Mouse (Mus musculus) yolk sac, embryonic 10.5 days (tissue): ENCODE measurements at regions not wholly inside any gene's neighbourhood (a gene's known extent, or its start where the extent isn't known, plus 50 kb on each side); places are given as distances from the start of the nearest gene placed in this dataset.
"Not testable (repeated sequence)": the region's sequence is repeated elsewhere in the genome, so short reads cannot be mapped to it uniquely, and the experiment has no call there.

ENCODE experiments used
- DNase-seq: peaks from one replicate; pipeline ENCODE4 v3.0.0-alpha.2; 2017; ENCODE audit warnings: low spot score

- no peak for DNase-seq
Measured at GRCm38 (mm10) chr11:114484668-114484953, 183.7 kb upstream of the Rpl38 start.

DNA sequence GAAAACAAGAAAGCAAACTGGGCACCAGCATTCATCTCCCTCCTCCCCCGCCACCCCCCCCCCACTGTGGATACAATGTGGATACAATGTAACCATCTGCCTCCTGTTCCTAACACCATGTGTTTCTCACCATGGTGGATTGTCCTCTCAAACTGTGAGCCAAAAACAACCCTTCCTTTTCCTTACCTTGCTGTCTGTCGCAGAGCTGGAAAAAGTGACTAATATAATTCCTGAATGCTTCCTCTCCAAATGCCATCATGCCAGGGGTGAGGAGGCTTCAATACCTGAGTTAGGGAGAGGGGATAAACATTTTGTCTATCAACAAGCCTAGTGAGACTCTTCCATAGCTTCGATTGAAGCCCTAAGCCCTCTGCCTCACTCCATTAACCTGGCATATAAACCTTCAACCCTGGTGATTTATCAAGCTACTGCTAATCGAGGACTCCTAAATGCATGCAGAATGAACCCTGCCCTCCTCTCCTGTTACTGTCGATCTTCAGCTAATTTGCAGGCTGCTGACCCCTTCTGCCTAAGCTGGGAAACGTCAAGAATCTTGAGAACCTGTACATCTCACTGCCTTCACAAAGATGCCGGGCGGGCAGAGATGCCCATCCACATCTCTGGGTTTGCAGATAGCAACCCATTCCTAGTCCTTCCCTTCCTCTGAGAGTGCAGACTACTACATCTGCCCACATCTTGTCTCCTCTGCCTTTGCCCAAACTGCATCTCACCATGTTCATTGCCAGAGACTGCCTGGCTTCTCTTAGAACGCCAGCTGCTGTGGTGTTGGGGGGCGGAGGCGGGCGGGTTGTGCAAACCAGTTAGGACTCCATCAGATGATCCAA lies 184.3 kb upstream of the Rpl38 start:
- no peak for DNase-seq

DNA sequence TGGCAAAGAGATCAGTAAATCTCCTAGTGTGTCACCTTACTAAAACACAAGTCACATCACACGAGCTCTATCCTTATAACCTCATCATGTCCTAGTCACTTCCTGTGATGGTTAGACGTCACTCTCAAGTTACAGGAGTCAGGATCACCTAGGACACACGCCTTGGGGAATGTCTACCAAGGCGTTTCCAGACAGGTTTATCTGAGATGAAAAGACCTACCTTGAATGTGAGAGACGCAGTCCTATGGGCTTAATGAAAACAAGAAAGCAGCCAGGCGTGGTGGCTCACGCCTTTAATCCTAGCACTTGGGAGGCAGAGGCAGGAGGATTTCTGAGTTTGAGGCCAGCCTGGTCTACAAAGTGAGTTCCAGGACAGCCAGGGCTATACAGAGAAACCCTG lies 185.0 kb upstream of the Rpl38 start:
- not testable (repeated sequence) for DNase-seq

- DNase-seq: no peak
Measured at GRCm38 (mm10) chr11:114482070-114482469, 186.3 kb upstream of the Rpl38 start.

GRCm38 (mm10) chr11:114481037-114481436 lies 187.3 kb upstream of the Rpl38 start:
- no peak for DNase-seq

- DNase-seq: no peak
Measured at GRCm38 (mm10) chr11:114480119-114480540, 188.2 kb upstream of the Rpl38 start.

DNA sequence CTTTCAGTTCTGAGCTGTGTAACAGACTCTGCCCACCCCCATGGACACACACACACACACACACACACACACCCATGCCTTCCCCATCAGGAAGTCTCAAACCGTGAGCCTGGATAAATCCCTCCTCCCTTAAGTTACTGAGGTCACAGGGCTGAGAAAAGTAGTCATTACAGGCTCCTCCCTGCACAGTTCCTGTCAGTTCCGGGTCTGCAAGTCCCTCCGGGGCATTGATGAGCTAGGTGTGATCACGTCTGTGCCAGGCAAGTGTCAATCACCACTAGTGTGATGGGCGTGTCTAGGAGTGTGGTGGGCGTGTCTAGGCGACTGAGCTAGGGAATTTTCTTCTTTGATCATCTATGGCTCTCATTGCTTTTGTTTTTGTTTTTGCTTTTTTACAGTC lies 189.6 kb upstream of the Rpl38 start:
- DNase-seq: no peak

- no peak for DNase-seq
Measured at GRCm38 (mm10) chr11:114477365-114477764, 191.0 kb upstream of the Rpl38 start.

DNA sequence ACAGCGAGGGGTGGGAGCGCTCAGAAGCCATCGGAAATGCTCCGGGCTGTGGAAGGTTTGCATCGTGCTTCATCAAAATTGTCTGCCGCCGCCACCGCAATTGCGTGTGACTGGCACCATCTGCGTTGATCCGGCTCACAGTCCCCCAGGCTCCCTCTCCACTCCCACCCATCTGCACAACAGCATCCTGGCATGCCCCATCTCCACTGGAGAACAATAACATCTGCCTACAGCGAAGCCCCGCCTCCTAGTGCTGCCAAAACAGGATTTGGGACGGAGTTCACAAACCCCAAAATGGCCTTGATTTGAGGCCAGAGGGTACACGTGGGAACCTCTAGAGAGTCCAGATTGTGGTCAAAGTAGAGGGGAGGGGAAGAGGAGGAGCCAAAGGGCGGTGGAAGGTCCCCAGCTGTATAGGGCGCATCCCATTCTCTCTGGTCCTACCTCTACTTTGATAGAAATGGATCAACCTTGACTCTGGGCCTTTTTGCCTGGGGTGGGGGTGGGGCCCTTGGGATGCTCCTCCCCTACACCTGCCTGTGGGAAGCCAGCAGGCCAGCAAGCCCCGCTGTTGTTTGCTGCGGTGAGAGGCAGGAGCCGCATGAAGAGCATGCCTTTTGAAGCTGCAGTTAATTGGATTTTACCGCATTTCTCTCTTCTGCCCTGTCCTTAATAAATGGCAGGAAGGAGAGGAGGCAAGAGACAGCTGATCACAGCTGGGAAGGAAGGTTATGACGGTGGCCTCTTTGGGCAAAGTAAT lies 195.6 kb upstream of the Rpl38 start:
- DNase-seq: no peak

GRCm38 (mm10) chr11:114468394-114468793 lies 199.9 kb upstream of the Rpl38 start:
- peak; percentile 35 for DNase-seq

- no peak for DNase-seq
Measured at GRCm38 (mm10) chr11:114467803-114468202, 200.5 kb upstream of the Rpl38 start.

- DNase-seq: no peak
Measured at GRCm38 (mm10) chr11:114465486-114465885, 202.8 kb upstream of the Rpl38 start.

DNA sequence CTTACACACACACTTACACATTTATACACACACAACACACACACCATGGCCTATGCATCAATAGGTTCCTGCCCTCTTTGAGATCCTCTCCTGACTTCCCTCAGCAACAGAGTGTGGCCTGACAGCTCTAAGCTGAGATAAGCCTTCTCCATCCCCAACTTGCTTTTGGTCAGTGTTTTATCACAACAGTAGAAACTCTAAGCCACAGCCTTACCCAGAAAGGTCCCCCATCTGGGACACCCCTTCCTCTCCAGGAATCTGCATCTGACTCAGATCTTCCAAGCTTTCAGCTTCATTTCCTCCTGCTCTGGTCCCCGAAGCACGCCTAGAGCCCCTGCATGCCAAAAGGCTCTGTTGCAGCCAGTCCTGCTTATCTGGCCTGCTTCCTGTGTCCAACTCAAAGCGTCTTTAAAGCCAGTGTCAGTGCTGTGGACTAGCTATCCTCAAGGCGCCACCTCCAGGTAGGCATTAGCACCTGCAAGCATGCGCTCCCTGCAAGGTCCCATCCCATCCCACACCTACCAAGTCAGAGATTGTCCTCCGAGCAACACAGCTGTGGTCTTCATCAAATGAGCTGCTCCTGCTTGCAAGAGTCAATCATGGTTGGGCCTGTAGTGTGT lies 205.5 kb upstream of the Rpl38 start:
- DNase-seq: peak; percentile 36

DNA sequence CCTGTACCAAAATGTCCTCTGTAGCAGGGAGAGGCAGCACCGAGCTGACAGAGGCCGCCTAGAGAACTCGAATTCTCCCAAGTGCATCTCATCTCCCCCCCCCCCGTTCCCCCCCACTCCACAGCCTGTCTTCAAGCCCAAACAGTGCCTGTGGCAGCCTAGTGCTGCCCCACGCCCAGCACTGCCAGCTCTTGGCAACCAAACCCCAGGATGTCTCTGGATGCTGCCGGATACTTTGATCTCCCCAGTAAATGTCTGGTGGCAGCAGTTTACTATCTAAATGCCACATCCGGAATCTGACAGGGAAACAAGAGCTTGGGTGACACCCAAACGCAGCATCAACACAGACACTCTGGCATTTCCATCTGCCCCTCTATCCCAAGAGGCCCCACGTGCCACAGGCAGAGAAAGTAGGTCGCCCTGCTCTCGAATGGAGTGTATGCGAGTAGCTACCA lies 213.4 kb upstream of the Rpl38 start:
- DNase-seq: no peak

DNA sequence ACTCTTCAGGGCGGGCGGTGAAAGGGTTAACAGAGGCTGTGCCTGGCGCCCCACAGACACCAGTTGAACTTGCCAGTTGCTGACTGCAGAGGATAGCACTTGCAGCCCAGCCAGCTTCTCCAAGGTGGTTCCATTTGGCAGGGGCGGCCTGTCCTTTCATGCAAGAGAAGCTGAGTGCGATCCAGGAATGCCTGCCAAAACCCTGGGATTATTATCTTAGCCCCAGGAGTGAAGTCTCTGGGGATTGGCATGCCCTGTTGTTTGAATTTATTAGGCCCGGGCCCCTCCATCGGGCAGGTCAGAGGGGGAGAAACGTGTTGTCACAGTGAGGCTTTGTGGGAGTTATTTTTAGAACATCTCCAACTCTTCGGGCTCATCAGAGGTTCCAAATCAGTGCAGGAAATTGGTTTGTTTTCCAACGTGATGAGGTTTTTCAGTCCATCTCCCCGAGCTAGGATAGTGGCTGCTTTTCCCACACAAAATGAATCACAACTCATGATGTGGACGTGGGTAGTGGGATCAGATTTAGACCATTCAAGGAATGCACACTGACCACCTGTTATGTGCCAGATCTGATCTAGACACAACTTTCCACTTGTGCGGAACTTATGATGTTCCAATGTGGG lies 219.4 kb upstream of the Rpl38 start:
- DNase-seq: no peak

DNA sequence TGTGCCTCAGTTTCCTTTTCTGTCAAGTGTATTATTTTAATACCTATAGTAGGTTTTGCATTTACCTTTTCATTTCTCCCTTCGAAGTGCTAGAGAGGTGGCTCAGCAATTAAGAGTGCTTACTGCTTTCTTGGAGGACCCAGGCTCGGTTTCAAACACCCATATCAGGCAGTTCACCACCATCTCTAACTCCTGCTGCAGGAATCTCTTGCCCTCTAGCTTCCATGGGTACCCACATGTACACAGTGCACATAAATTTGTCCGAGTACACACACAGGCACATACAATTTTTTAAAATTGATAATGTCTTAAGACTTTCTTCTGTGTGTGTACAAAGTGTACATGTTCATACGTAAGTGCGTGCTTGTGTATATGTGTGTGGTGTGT lies 220.9 kb upstream of the Rpl38 start:
- DNase-seq: no peak

DNA sequence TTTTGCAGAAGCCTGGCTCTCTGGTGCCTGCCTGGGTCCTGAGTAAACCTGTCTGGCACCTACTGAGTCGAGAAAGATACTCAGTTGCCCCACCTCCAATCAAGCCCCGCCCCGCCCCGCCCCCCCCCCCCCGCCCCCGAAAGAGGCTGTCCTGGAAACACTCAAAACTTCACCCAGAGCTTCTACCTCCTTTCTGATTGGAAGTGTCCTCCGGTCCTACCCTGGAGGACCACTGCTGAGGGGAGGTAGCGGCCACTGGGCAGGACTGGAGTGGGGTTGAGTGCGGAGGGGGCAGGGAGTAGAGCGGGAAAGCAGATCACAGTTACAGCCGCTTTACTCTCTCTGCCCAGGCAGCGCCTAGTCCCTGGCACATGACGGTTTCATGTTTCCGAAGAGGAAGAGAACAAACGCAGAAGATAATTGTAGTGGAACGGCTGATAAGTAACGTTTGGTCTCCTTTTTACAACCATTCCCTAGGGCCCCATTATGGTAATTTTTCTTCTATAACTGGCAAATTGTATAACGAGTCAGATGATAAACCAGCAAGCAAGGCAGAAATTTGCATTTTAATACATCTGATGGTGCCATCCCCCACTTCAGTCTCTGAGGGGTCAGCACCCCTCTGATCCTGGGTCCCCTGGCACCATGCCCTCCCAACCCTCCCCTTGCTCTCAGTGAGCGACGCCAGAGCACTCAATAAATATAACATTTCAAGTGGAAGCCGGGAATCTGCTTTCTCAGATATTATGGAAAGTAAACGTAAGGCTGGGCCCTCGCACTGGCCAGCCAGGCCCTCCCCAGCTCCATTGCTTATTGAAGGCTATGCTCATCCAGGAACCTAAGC lies 221.5 kb upstream of the Rpl38 start:
- DNase-seq: peak; percentile 56

DNA sequence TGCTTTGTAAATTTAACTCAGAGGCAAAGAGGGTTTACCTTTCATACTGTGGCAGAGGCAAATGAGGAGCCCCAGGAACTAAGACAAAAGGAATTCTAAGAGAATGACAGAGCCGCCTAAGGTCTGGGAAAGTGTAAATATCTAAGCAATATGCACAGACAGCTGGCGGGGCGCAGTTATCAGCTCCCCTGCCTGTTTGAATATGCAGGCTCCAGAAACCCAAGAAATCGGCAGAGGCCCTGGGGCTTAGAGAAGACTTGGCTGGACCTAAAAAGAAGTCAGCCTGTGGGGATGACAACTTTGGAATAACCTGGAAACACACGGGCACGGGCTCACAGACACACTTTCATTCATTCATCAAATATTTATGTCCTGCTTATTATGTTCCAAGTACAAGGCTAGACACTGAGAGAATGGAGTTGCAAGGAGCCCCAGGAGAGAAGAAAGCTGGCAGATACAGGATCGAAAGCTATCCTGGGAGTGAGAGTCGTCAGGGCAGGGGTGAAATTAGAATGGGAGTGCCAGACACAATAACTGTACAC lies 222.2 kb upstream of the Rpl38 start:
- DNase-seq: no peak

DNA sequence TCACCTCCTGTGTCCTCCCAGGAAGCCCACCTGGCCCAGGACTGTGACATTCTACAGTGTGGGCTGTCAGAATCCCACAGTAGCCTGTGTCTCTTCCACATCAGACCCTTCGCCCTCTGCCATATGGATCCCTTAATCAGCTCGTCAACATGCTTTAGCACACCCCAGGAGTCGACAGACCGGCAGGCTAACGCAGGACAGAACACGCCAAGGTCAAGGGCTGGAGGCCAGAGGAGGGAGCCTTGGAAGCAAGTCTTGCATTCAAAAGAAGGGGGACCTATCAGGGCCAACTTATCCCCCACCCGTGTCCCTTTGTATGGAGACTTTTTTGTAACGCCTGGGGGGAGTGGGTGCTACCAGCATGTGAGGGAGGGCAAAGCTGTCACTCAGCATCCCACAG lies 224.1 kb upstream of the Rpl38 start:
- DNase-seq: no peak

- DNase-seq: no peak
Measured at GRCm38 (mm10) chr11:114443444-114443843, 224.9 kb upstream of the Rpl38 start.

- DNase-seq: no peak
Measured at GRCm38 (mm10) chr11:114439314-114439713, 229.0 kb upstream of the Rpl38 start.
